Mouse (Mus musculus) E14TG2a.4 (cell line): ENCODE data around the gene Gm49416.
A peak's percentile ranks its signal among the peaks of the same experiment; 100 is the strongest.
"Not testable (repeated sequence)": the region's sequence is repeated elsewhere in the genome, so short reads cannot be mapped to it uniquely, and the experiment has no call there.

Experiments used
- H3K27me3 ChIP-seq: 2 replicates; pipeline ENCODE4 v1.6.1; 2014; ENCODE audit warnings: low read length, control low read depth; ENCODE audit not compliant: insufficient read depth
- H3K36me3 ChIP-seq: 2 replicates; pipeline ENCODE4 v1.6.1; 2014; ENCODE audit warnings: low read length, control low read depth; ENCODE audit not compliant: insufficient read depth
- H3K4me1 ChIP-seq: replicated peaks from 2 replicates; pipeline ENCODE4 v1.6.1; 2014; ENCODE audit warnings: low read depth, low read length, control low read depth
- H3K4me3 ChIP-seq: replicated peaks from 2 replicates; pipeline ENCODE4 v1.5.1; 2014; ENCODE audit warnings: mild to moderate bottlenecking, low read length
- H3K9me3 ChIP-seq: 2 replicates; pipeline ENCODE4 v1.6.1; 2014; ENCODE audit warnings: low read length, control low read depth
- CTCF ChIP-seq: conservative IDR thresholded peaks from 2 replicates; pipeline ENCODE4 v1.5.1; 2014; ENCODE audit warnings: low read length
- NANOG ChIP-seq: IDR thresholded peaks from 2 replicates; pipeline ENCODE4 v1.6.1; 2014; ENCODE audit warnings: borderline replicate concordance, low read length, mixed read lengths
- POU5F1 ChIP-seq: IDR thresholded peaks from 2 replicates; pipeline ENCODE4 v1.6.1; 2014; ENCODE audit warnings: low read length, borderline replicate concordance

The Gm49416 gene

DNA sequence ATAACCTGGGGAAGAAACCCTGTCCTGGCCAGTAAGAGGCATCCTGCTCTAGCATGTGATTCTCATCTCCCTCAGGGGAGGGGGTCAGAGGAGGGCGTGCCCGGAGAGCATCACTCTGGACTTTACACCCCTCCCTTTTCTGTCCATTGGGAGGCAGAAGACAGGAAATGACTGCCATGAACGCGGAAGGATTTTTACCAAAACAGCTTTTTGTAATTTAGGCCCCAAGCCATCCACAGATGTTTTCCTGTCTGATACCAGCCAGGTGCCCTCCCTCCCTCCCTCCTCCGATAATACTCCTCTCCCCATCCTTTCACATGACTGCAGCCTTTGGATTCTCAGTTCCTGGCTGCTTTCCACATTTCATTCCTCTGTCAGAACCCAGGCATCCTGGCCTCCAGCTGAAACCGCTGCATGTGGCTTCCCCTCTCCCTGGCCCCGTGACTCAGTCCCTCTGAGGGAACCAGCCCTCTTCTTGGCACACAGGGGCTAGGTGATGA lies 38.3 kb upstream of the Gm49416 start, which contains the start of gene Lrrn4cl:
Lrrn4cl (plus strand) TSS at position 367 of the 500 bp plus-strand sequence.
- Histone ChIP-seq H3K4me1 (peaks cover 61% of the 10 kb centered on the region), H3K27me3 (no peaks in the 10 kb centered on the region), H3K36me3 (peaks cover 33% of the 10 kb centered on the region), H3K9me3 (no peaks in the 10 kb centered on the region), H3K4me3 (peak within 1 kb of the TSS; percentile 76)
- no peak for TF ChIP-seq CTCF
- TF ChIP-seq NANOG, result no peak
- TF ChIP-seq POU5F1, result no peak

DNA sequence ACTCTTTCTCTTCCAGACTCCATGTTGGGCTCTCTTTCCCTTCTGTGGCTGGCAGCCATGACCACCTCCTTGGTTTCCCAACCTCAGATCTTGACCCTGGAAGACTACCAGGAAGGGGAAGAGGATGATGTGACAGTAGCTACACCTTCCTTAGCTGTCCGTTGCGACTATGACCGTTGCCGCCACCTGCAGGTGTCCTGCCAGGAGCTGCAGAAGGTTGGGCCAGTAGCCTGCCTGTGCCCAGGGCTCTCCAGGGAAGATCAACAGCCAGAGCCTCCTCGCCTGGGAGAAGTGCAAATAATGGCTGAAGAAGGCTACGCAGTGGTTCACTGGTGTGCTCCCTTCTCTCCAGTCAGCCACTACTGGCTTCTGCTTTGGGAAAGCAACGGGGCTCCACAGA lies 37.1 kb upstream of the Gm49416 start:
- Histone ChIP-seq H3K36me3 (peaks cover 22% of the 10 kb centered on the region), H3K27me3 (no peaks in the 10 kb centered on the region), H3K4me3 (peak overlapping the region; percentile 76), H3K4me1 (peaks cover 58% of the 10 kb centered on the region), H3K9me3 (no peaks in the 10 kb centered on the region)
- TF ChIP-seq POU5F1 (no peak), NANOG (no peak), CTCF (peak; percentile 10; the same call in 1 of the 2 replicates)

DNA sequence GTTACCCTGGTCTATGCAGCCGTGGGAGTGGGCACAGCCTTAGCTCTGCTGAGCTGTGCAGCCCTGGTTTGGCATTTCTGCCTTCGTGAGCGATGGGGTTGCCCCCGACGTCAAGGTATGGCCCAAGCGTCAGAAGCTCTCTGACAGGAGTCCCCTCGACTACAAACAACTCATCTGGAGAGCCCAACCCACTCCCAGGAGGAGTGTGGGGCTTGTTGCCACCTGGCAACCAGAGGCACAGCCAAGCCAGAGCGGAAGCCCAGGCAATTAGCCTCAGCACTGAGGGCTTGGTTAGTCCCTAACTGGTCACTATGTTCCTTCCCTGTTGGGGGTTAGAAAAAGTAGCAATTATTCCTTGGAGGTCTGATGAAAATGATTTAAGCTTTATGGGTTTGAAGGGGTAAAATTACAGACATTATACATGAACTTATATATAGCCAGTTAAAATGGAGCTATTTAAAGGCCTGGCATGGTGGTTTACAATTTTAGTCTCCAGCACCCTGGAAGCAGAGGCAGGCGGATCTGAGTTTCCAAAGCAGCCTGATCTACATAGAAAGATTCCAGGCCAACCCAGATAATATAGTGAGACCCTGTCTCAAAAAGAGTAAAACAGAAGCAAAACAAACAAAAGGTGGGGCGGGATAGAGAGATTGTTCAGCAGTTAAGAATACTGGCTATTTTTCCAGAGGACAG lies 36.3 kb upstream of the Gm49416 start:
- peak overlapping the region; percentile 76 for H3K4me3 ChIP-seq

DNA sequence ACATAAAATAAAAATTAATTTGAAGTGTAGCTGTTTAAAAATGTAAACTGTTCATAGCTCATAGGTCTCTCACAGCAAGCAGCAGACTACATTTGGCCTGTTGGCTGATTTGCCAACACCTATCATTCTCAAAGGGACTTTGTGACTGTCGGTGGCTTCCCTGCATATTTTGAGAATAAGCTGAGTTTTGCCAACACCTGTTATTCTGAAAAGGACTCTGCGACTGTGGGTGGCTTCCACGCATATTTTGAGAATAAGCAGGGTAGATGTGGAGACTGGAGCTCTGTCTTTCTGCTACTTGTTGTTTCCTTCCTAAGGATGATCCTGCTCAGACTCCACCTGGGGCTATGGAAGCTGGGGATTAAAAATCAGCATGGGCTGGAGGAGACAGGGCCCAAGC lies 35.6 kb upstream of the Gm49416 start:
- H3K4me3 ChIP-seq, result no peak overlapping the region
- peaks cover 8% of the 10 kb centered on the region for H3K36me3 ChIP-seq
- TF ChIP-seq POU5F1 (no peak), CTCF (no peak), NANOG (no peak)
- no peaks in the 10 kb centered on the region for H3K27me3 ChIP-seq
- peaks cover 43% of the 10 kb centered on the region for H3K4me1 ChIP-seq
- H3K9me3 ChIP-seq, result no peaks in the 10 kb centered on the region

More for the DNA sequence above, 36.3 kb upstream of the Gm49416 start:
- Histone ChIP-seq H3K27me3 (no peaks in the 10 kb centered on the region), H3K9me3 (no peaks in the 10 kb centered on the region), H3K4me1 (peaks cover 50% of the 10 kb centered on the region), H3K36me3 (peaks cover 14% of the 10 kb centered on the region)
- no peak for TF ChIP-seq NANOG
- TF ChIP-seq CTCF, result no peak
- no peak for TF ChIP-seq POU5F1

DNA sequence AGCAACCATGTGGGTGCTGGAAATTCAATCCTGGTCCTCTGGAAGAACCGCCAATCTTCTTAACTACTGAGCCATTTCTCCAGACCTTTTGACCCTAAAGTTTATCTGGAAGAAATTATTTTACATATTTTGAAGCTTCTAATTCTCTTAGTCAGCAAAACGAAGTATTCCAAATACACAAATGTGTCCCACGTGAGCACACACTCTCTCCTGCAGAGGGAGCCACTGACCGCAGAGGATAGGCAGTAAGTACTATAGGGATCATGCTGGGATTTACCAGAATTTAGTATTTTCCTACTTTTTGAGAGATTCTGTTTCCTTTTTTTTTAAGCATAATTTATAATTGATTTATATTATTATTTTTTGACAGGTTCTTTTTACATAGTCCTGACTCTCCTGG lies 31.0 kb upstream of the Gm49416 start:
- TF ChIP-seq POU5F1, result no peak
- TF ChIP-seq CTCF, result peak; percentile 79
- H3K9me3 ChIP-seq, result no peaks in the 10 kb centered on the region
- H3K27me3 ChIP-seq, result no peaks in the 10 kb centered on the region
- peaks cover 1% of the 10 kb centered on the region for H3K4me1 ChIP-seq
- H3K36me3 ChIP-seq, result no peaks in the 10 kb centered on the region
- H3K4me3 ChIP-seq, result no peak overlapping the region

DNA sequence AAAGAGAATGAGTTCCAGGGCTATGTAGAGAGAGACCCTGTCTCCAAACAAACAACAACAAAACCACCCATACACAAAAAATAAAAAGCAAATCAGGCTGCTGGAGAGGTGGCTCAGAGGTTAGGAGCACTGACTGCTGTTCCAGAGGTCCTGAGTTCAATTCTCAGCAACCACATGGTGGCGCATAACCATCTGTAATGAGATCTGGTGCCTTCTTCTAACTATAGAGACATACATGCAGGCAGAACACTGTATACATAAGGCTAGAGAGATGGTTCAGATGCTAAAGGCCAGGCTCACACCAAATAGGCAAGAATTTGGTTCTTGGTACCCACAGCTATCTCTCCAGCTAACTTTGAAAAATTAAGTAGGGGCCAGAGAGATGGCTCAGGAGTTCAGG lies 29.7 kb upstream of the Gm49416 start:
- H3K4me1 ChIP-seq, result no peaks in the 10 kb centered on the region
- H3K27me3 ChIP-seq, result no peaks in the 10 kb centered on the region
- no peak overlapping the region for H3K4me3 ChIP-seq
- TF ChIP-seq CTCF (peak; percentile 29), POU5F1 (no peak)
- H3K36me3 ChIP-seq, result no peaks in the 10 kb centered on the region
- no peaks in the 10 kb centered on the region for H3K9me3 ChIP-seq

DNA sequence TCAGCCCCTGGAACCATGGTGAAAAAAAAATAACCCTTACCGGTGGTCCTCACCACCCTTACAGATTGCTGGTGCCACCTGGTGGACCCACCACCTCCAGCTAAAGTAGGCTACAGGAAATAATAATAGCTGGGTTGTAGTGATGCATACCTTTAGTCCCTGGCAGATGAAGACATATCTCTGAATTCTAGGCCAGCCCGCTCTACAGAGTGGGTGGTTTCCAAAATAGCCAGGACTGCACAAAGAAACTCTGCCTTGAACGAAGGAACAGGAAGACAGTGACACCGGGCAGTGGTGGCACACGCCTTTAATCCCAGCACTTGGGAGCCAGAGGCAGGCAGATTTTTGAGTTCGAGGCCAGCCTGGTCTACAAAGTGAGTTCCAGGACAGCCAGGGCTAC lies 24.5 kb upstream of the Gm49416 start:
- TF ChIP-seq NANOG (no peak), POU5F1 (no peak), CTCF (0 out of 2 replicates have a peak, but pooled peaks have one; percentile 9)
- H3K9me3 ChIP-seq, result no peaks in the 10 kb centered on the region
- H3K36me3 ChIP-seq, result no peaks in the 10 kb centered on the region
- H3K27me3 ChIP-seq, result no peaks in the 10 kb centered on the region
- H3K4me3 ChIP-seq, result no peak overlapping the region
- H3K4me1 ChIP-seq, result peaks cover 4% of the 10 kb centered on the region; the same call in 1 of the 2 replicates

DNA sequence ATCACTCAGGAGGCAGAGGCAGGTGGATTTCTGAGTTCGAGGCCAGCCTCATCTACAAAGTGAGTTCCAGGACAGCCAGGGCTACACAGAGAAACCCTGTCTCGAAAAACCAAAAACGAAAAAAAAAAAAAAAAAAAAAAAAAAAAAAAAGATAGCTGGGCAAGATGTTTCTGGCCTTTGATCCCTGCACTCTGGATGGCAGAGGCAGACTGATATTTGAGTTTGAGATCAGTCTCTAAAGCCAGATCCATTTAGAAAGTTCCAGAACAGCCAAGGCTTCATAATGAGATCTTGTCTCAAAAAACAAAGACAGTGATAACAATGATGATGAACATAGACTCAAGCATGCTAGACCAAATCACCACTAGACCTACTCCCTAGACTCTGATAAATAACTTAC lies 18.3 kb upstream of the Gm49416 start:
- Histone ChIP-seq H3K36me3 (peaks cover 34% of the 10 kb centered on the region), H3K4me3 (peak overlapping the region; percentile 100), H3K4me1 (peaks cover 45% of the 10 kb centered on the region)
- not testable (repeated sequence) for H3K9me3 ChIP-seq, H3K27me3 ChIP-seq

DNA sequence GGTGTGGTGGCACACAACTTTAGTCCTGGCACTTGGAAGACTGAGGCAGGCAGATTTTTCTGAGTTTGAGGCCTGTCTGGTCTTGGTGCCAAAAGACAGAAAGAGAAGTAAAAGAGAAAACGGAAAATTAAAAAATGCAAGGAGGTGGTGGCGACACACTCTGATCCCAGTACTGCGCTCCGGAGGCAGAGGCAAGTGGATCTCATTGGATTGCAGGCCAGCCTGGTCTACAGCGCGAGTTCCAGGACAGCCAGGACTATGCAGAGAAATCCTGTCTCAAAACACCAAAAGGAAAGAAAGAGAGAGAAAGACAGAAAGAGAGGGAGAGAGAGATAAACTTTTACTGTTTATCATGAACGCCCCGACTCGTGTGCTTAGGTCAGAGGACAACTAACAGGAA lies 17.9 kb upstream of the Gm49416 start:
- Histone ChIP-seq H3K36me3 (peaks cover 38% of the 10 kb centered on the region), H3K27me3 (no peaks in the 10 kb centered on the region), H3K4me3 (peak overlapping the region; percentile 100), H3K9me3 (no peaks in the 10 kb centered on the region), H3K4me1 (peaks cover 46% of the 10 kb centered on the region)
- TF ChIP-seq NANOG, result no peak
- TF ChIP-seq CTCF, result no peak
- no peak for TF ChIP-seq POU5F1
